Mouse (Mus musculus) heart, postnatal 10 days (tissue): Measurements from ENCODE around the gene 1700010B08Rik. TPM values are rescaled to one million over a fixed set of nuclear protein-coding genes. Genes with fewer than 3 reads are reported as not detected.

Experiments
- DNase-seq, 2 experiments: peaks; one replicate each; pipeline ENCODE4 v3.0.0; 2021
- intact Hi-C: fragments of 180-260 bp; cut with DNase I; formaldehyde crosslinking; loops from one replicate; pipeline ENCODE4 v1.15.1; 2025
- microRNA-seq, 2 experiments: library from miRNA; unstranded; fragments of <30 nt; microRNA quantifications; one replicate each; pipeline ENCODE4 v1.2.0; 2022
- total RNA-seq, 2 experiments: library from RNA; stranded (reverse); gene quantifications; 2 replicates each; pipeline ENCODE4 v1.2.3; 2021

The 1700010B08Rik gene
- total RNA-seq, 2 experiments from 2014 or later = not detected

DNA sequence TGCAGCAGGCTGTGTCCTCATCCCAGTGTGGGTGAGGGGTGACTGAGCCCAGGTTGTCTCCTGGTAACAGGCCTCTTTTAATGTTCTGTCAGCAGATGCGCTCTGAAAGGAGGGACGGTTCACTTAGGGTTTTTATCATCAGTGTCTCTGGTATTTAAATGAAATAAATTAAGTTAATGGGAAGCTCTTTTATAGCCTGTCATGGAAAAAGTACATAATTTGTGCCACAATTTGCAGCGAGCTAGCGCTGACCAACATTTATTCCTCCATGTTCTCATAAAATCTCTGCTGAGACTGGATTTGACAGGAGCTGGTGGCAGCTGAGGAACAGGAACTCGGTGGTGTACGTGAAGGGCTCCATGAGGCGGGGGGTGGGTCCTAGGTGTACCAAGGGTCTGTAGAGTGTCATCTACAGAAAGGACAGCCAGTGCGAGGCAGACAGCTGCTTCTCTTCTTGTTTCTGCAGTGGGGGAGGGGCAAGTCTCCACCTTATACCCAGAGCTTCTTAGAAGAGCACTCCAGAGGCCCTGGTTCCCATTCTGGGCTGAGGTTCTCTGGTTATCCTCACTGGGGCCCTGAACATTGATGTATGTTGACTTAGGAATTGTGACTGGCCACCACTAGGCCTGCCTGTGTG is 48.9 kb downstream of the 1700010B08Rik start:
- DNase-seq = no peak
- intact Hi-C loops = no loop called here

- intact Hi-C loops = no loop called here
These were observed 50.0 kb downstream of the 1700010B08Rik start for GRCm38 (mm10) chr2:173769183-173769582.

DNA sequence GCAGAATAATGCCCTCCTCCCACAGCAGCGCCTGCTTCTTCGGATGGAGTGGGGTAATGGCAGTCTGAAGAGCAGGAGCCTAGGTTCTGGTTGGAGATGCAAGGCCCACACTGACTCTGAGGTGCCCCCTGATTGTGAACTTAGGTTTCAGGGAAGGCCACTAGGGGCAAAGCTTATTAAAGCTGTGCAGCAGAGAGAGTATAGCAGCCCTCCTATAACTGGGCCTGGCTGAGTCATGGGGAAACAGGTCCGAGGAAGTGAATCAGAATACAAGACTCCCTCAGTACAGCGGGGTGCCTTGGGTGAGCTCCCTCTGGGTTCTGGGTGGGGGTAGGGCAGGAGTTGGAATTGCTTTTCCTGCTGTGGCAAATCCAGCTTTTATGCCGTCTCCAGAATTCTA is 51.4 kb downstream of the 1700010B08Rik start:
- no peak for DNase-seq
- intact Hi-C loops = no loop called here

More at GRCm38 (mm10) chr2:173769183-173769582, 50.0 kb downstream of the 1700010B08Rik start:
- peak in 1 of 2 experiments; percentile 39 for DNase-seq

Small RNA genes within 50 kb of the gene (microRNA-seq; reads per million reads assigned to microRNA genes)
- gene Mir6340 = 0 reads per million in 2 experiments

Other genes starting within 250 kb of the 1700010B08Rik start
- gene 1700021F07Rik, start 196.8 kb upstream of the 1700010B08Rik start, total RNA-seq = not detected
- not detected for gene Ankrd60, start 141.1 kb upstream of the 1700010B08Rik start, total RNA-seq
- 10 to 100 TPM; 30.2 to 30.4 TPM for gene Rab22a, start 59.7 kb upstream of the 1700010B08Rik start, total RNA-seq
- gene Vapb, start 18.1 kb downstream of the 1700010B08Rik start, total RNA-seq = 100 to 1,000 TPM; 101 to 108 TPM